Mouse (Mus musculus) forebrain, embryonic 16.5 days (tissue): ENCODE measurements around the gene Asphd2. TPM values are rescaled to one million over a fixed set of nuclear protein-coding genes. Genes with fewer than 3 reads are reported as not detected.

Source experiments
- ATAC-seq: fragments of 200-750 bp; cut with Nextera tagmentation; 2 replicates; pipeline ENCODE4 v1.8.0; 2017; ENCODE audit warnings: mild to moderate bottlenecking, moderate library complexity
- H3K27ac ChIP-seq: fragments of 300-500 bp; sonication (generic); 2 replicates; pipeline ENCODE4 v1.5.1; 2014; ENCODE audit warnings: low read length, control low read depth
- H3K27me3 ChIP-seq: fragments of 300-500 bp; sonication (generic); replicated peaks from 2 replicates; pipeline ENCODE4 v1.6.1; 2014; ENCODE audit warnings: low read length; ENCODE audit not compliant: control insufficient read depth, insufficient read depth
- H3K36me3 ChIP-seq: fragments of 300-500 bp; sonication (generic); 2 replicates; pipeline ENCODE4 v1.6.1; 2014; ENCODE audit not compliant: control insufficient read depth, insufficient read depth
- H3K4me1 ChIP-seq: fragments of 300-500 bp; sonication (generic); replicated peaks from 2 replicates; pipeline ENCODE4 v1.6.1; 2014; ENCODE audit warnings: low read length; ENCODE audit not compliant: control insufficient read depth, insufficient read depth
- H3K4me2 ChIP-seq: fragments of 300-500 bp; sonication (generic); 2 replicates; pipeline ENCODE4 v1.6.1; 2014; ENCODE audit warnings: mild to moderate bottlenecking, low read length, control low read depth
- H3K4me3 ChIP-seq: fragments of 300-500 bp; sonication (generic); replicated peaks from 2 replicates; pipeline ENCODE4 v1.5.1; 2014; ENCODE audit warnings: mild to moderate bottlenecking, low read length, control low read depth
- H3K9ac ChIP-seq: fragments of 300-500 bp; sonication (generic); replicated peaks from 2 replicates; pipeline ENCODE4 v1.6.1; 2014; ENCODE audit warnings: low read depth, low read length, control low read depth
- H3K9me3 ChIP-seq: fragments of 300-500 bp; sonication (generic); 2 replicates; pipeline ENCODE4 v1.6.1; 2016; ENCODE audit warnings: low read length; ENCODE audit not compliant: control insufficient read depth
- WGBS: fragments of 180-500 bp; shearing (Covaris S2); extraction: QIAGEN DNeasy Blood & Tissue Kit; methylation state at CpG from one replicate; pipeline ENCODE4 v1.1.7; 2014; 5-methylcytosine and 5-hydroxymethylcytosine counted together
- polyA plus RNA-seq: library from polyadenylated mRNA; unstranded; fragments of >200 nt; fragmentation: Nextera tagmentation; extraction: Ambion mirVana; gene quantifications from 2 replicates; pipeline ENCODE4 v1.2.1, GENCODE M21; 2015

Gene Asphd2
- polyA plus RNA-seq: 41.1 and 43.8 TPM in 2 replicates

GRCm38 (mm10) chr5:112394779-112395443 is at the start of gene Asphd2:
Gene Asphd2, minus strand, starts transcription at chr5:112394866.
- peak within 1 kb of the TSS; percentile 84 for H3K27ac ChIP-seq
- H3K4me1 ChIP-seq: peaks cover 40% of the 10 kb centered on the region
- H3K27me3 ChIP-seq: no peaks in the 10 kb centered on the region
- WGBS: under 1% methylated on average over 28 of the region's 67 CpGs
- H3K9me3 ChIP-seq: no peaks in the 10 kb centered on the region
- peak within 1 kb of the TSS; percentile 95 for H3K4me2 ChIP-seq
- peaks cover 10% of the 10 kb centered on the region for H3K36me3 ChIP-seq
- peak within 1 kb of the TSS; percentile 75 for H3K4me3 ChIP-seq
- peak; percentile 88 for ATAC-seq
- H3K9ac ChIP-seq: peak within 1 kb of the TSS; percentile 87

DNA sequence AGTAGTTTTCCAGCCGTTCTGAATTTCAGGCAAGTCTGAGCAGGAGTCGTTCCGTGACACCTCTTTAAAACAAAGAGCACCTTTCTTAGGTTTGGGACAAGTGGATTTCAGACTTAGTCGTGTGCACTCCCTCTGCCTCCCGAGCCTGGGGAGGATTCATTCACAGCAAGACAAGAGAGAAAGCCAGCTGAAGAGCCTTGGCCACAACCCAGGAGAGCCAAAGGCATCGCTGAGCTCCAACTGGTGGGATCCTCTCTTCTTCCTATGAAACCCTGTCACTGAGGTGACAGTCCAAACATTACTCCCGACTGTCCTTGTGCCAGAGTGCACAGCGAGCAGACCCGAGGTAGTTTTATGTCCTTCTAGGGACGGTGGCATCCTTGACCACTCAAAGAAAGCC is 43.9 kb upstream of the Asphd2 start:
- ATAC-seq: no peak
- no peaks in the 10 kb centered on the region for H3K36me3 ChIP-seq
- WGBS: 47% methylated on average over 10 of the region's 10 CpGs

GRCm38 (mm10) chr5:112433004-112433403 is 38.3 kb upstream of the Asphd2 start:
- no peaks in the 10 kb centered on the region for H3K36me3 ChIP-seq
- WGBS: 1% methylated on average over 8 of the region's 8 CpGs
- H3K9ac ChIP-seq: peak overlapping the region; percentile 35; the same call in 1 of the 2 replicates
- no peak overlapping the region for H3K4me2 ChIP-seq
- H3K4me1 ChIP-seq: peaks cover 10% of the 10 kb centered on the region
- H3K9me3 ChIP-seq: no peaks in the 10 kb centered on the region
- no peak overlapping the region for H3K4me3 ChIP-seq
- ATAC-seq: peak; percentile 41; the same call in 1 of the 2 replicates
- no peak overlapping the region; the same call in 1 of the 2 replicates for H3K27ac ChIP-seq
- H3K27me3 ChIP-seq: no peaks in the 10 kb centered on the region

More for the DNA sequence above, 43.9 kb upstream of the Asphd2 start:
- H3K4me1 ChIP-seq: no peaks in the 10 kb centered on the region
- no peak overlapping the region for H3K9ac ChIP-seq
- no peaks in the 10 kb centered on the region for H3K27me3 ChIP-seq
- no peaks in the 10 kb centered on the region for H3K9me3 ChIP-seq
- H3K4me2 ChIP-seq: no peak overlapping the region
- H3K4me3 ChIP-seq: no peak overlapping the region
- no peak overlapping the region for H3K27ac ChIP-seq

DNA sequence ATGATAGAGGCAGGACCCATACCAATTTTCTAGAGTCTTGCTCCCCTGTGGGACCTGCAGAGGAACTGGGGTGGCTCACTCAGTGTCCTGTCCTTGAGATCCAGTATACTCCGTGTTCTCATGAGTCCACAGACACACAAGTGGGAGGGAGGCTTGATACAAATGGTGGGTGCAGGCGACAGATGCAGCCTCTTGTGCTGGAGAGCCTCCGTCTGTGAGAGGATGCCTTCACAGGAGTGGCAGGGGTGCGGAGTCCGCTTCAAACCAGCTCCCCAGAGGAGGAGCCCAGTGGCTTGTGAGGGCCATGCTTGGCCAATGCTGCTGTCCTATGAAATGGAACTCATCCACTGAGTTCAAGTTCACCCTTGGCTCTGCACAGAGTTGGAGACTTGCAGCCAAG is 37.4 kb upstream of the Asphd2 start:
- H3K4me2 ChIP-seq: no peak overlapping the region
- no peak for ATAC-seq
- no peaks in the 10 kb centered on the region for H3K36me3 ChIP-seq
- H3K27me3 ChIP-seq: no peaks in the 10 kb centered on the region
- H3K4me1 ChIP-seq: peaks cover 10% of the 10 kb centered on the region
- H3K9ac ChIP-seq: no peak overlapping the region
- 47% methylated on average over 5 of the region's 5 CpGs for WGBS
- no peaks in the 10 kb centered on the region for H3K9me3 ChIP-seq
- no peak overlapping the region for H3K4me3 ChIP-seq
- H3K27ac ChIP-seq: no peak overlapping the region

- no peaks in the 10 kb centered on the region for H3K9me3 ChIP-seq
- no peaks in the 10 kb centered on the region for H3K27me3 ChIP-seq
- no peaks in the 10 kb centered on the region for H3K36me3 ChIP-seq
- peaks cover 10% of the 10 kb centered on the region for H3K4me1 ChIP-seq
- ATAC-seq: no peak
- H3K9ac ChIP-seq: no peak overlapping the region
- no peak overlapping the region for H3K27ac ChIP-seq
- no peak overlapping the region for H3K4me2 ChIP-seq
- no peak overlapping the region for H3K4me3 ChIP-seq
- 23% methylated on average over 14 of the region's 14 CpGs for WGBS
Observed at GRCm38 (mm10) chr5:112431120-112431775, 36.6 kb upstream of the Asphd2 start.

- Histone ChIP-seq H3K27ac (no peak overlapping the region), H3K9ac (0 out of 2 replicates have a peak overlapping the region, but pooled peaks have one; percentile 14), H3K9me3 (no peaks in the 10 kb centered on the region), H3K27me3 (no peaks in the 10 kb centered on the region), H3K36me3 (no peaks in the 10 kb centered on the region), H3K4me3 (no peak overlapping the region), H3K4me2 (peak overlapping the region; percentile 37; the same call in 1 of the 2 replicates), H3K4me1 (peaks cover 10% of the 10 kb centered on the region)
- ATAC-seq: 0 out of 2 replicates have a peak, but pooled peaks have one; percentile 14
- 12% methylated on average over 19 of the region's 19 CpGs for whole genome bisulfite sequencing
Observed at GRCm38 (mm10) chr5:112428944-112429343, 34.3 kb upstream of the Asphd2 start.

- 34% methylated on average over 2 of the region's 2 CpGs for WGBS
- no peak overlapping the region for H3K9ac ChIP-seq
- no peak overlapping the region for H3K4me3 ChIP-seq
- peaks cover 6% of the 10 kb centered on the region; the same call in 1 of the 2 replicates for H3K4me1 ChIP-seq
- no peaks in the 10 kb centered on the region for H3K27me3 ChIP-seq
- no peaks in the 10 kb centered on the region for H3K36me3 ChIP-seq
- H3K4me2 ChIP-seq: no peak overlapping the region
- no peak for ATAC-seq
- no peak overlapping the region for H3K27ac ChIP-seq
- no peaks in the 10 kb centered on the region for H3K9me3 ChIP-seq
Observed at GRCm38 (mm10) chr5:112427283-112427682, 32.6 kb upstream of the Asphd2 start.

GRCm38 (mm10) chr5:112426635-112427034 is 32.0 kb upstream of the Asphd2 start:
- no peak overlapping the region for H3K9ac ChIP-seq
- H3K4me3 ChIP-seq: no peak overlapping the region
- H3K9me3 ChIP-seq: no peaks in the 10 kb centered on the region
- H3K4me2 ChIP-seq: no peak overlapping the region
- H3K36me3 ChIP-seq: no peaks in the 10 kb centered on the region
- ATAC-seq: no peak
- 92% methylated on average over 7 of the region's 7 CpGs for WGBS
- no peaks in the 10 kb centered on the region for H3K27me3 ChIP-seq
- peaks cover 6% of the 10 kb centered on the region; the same call in 1 of the 2 replicates for H3K4me1 ChIP-seq
- no peak overlapping the region for H3K27ac ChIP-seq

DNA sequence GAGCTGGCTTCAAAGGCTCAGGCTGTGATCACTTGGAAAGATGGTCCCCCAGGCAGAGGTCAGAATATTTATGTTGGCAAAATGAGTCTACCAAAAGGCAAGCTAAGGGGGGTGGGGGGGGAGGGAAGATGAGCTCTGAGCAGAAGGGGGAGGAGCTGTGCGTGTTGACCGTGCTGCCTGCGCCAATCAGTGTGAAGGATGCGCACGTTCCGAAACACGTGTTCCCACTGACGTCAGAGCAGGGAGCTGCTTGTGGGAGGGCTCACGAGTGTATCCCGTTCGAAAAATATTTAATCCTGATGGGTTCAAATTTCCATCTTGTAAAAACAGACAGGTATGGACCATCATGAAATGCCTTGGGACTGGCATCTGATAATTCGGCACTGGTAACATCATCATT is 24.9 kb upstream of the Asphd2 start:
- peaks cover 3% of the 10 kb centered on the region for H3K4me1 ChIP-seq
- H3K4me3 ChIP-seq: no peak overlapping the region
- no peaks in the 10 kb centered on the region for H3K36me3 ChIP-seq
- 38% methylated on average over 12 of the region's 12 CpGs for WGBS
- H3K9ac ChIP-seq: no peak overlapping the region
- H3K27ac ChIP-seq: no peak overlapping the region
- H3K4me2 ChIP-seq: no peak overlapping the region
- ATAC-seq: peak; percentile 50; the same call in 1 of the 2 replicates
- H3K27me3 ChIP-seq: no peaks in the 10 kb centered on the region
- no peaks in the 10 kb centered on the region for H3K9me3 ChIP-seq
